Mouse (Mus musculus) intestine, postnatal 0 days (tissue): ENCODE results near the gene Alg12. TPM values are rescaled to one million over a fixed set of nuclear protein-coding genes. Genes with fewer than 3 reads are reported as not detected.
A peak's percentile ranks its signal among the peaks of the same experiment; 100 is the strongest.

Source experiments
- ATAC-seq: fragments of 200-750 bp; cut with Nextera tagmentation; 2 replicates; pipeline ENCODE4 v1.8.0; 2017; ENCODE audit warnings: mild to moderate bottlenecking, moderate TSS enrichment, moderate library complexity
- H3K27ac ChIP-seq: fragments of 300-500 bp; sonication (generic); 2 replicates; pipeline ENCODE4 v1.5.1; 2014; ENCODE audit warnings: mild to moderate bottlenecking, low read depth, low read length, moderate library complexity
- H3K27me3 ChIP-seq: fragments of 300-500 bp; sonication (generic); replicated peaks from 2 replicates; pipeline ENCODE4 v1.6.1; 2014; ENCODE audit warnings: low read length, mixed read lengths; ENCODE audit not compliant: control insufficient read depth, insufficient read depth
- H3K36me3 ChIP-seq: fragments of 300-500 bp; sonication (generic); 2 replicates; pipeline ENCODE4 v1.6.1; 2014; ENCODE audit warnings: mild to moderate bottlenecking, moderate library complexity; ENCODE audit not compliant: control insufficient read depth, insufficient read depth
- H3K4me1 ChIP-seq: fragments of 300-500 bp; sonication (generic); replicated peaks from 2 replicates; pipeline ENCODE4 v1.6.1; 2014; ENCODE audit warnings: antibody characterized with exemption, low read length, mixed read lengths; ENCODE audit not compliant: control insufficient read depth, insufficient read depth
- H3K4me2 ChIP-seq: fragments of 300-500 bp; sonication (generic); replicated peaks from 2 replicates; pipeline ENCODE4 v1.6.1; 2014; ENCODE audit warnings: low read depth, mild to moderate bottlenecking, moderate library complexity
- H3K4me3 ChIP-seq: fragments of 300-500 bp; sonication (generic); 2 replicates; pipeline ENCODE4 v1.5.1; 2014; ENCODE audit warnings: low read depth, low read length
- H3K9ac ChIP-seq: fragments of 300-500 bp; sonication (generic); 2 replicates; pipeline ENCODE4 v1.6.1; 2014; ENCODE audit warnings: mild to moderate bottlenecking, low read depth, low read length
- H3K9me3 ChIP-seq: fragments of 300-500 bp; sonication (generic); 2 replicates; pipeline ENCODE4 v1.6.1; 2016; ENCODE audit warnings: mixed run types; ENCODE audit not compliant: control insufficient read depth
- CTCF ChIP-seq: sonication (generic); IDR thresholded peaks from 2 replicates; pipeline ENCODE4 v1.5.1; 2016; ENCODE audit warnings: low read depth, mild to moderate bottlenecking, control low read depth, antibody characterized with exemption, moderate library complexity
- WGBS: fragments of 180-500 bp; shearing (Covaris S2); extraction: QIAGEN DNeasy Blood & Tissue Kit; methylation state at CpG from one replicate; pipeline ENCODE4 v1.1.7; 2014; 5-methylcytosine and 5-hydroxymethylcytosine counted together
- polyA plus RNA-seq: library from polyadenylated mRNA; unstranded; fragments of >200 nt; fragmentation: Nextera tagmentation; extraction: Ambion mirVana; gene quantifications from 2 replicates; pipeline ENCODE4 v1.2.1, GENCODE M21; 2015

Alg12 gene
- polyA plus RNA-seq = 7.3 and 8.4 TPM in 2 replicates

DNA sequence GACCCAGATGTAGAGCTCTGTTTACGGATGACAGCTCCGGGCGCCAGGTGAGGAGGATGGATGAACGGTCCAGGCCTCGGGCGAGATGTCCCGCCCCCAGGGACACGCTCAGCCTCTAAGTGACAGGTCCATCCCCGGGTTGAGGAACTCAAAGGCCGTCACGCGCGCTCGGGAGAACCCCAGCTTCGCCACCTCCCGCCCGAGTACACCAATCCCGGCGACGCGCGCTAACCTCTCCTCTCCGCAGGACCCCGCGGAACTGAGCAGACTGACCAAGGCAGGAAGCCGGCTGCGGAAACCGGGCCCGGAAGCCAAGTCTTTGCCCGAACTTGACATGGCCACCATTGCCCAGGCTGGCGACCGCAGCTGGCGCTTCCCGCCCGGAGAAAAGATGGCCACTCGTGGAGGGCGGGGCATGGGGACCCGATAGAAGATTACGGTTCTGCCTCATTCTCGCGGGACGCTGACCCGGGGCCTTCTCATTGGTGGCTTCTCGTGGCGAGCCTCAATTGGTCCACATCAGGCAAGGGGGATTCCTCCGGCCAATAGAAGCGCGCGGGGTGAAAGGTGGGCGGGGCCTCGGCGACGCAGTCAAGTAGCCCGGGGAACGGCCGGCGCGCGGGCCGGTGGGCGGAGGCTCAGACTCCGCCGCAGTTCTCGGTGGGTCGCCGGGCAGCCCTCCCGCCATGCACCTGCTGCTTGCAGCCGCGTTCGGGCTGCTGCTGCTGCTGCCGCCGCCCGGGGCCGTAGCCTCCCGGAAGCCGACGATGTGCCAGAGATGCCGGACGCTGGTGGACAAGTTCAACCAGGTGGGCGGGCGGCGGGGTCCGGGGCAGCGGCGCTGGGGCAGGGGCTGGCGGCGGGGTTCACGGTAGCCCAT lies at the start of gene Alg12, which contains the start of gene Creld2:
Gene Alg12 (minus strand): TSS at position 293 of the 880 bp plus-strand sequence.
Gene Creld2 (plus strand): TSS at position 621 of the 880 bp plus-strand sequence.
- ATAC-seq = peak; percentile 98
- Histone ChIP-seq H3K36me3 (peaks cover 38% of the 10 kb centered on the region), H3K4me2 (peak within 1 kb of the TSS; percentile 95), H3K27ac (peak within 1 kb of the TSS; percentile 83), H3K4me3 (peak within 1 kb of the TSS; percentile 88), H3K9ac (peak within 1 kb of the TSS; percentile 79), H3K9me3 (no peaks in the 10 kb centered on the region), H3K4me1 (peaks cover 2% of the 10 kb centered on the region; the same call in 1 of the 2 replicates), H3K27me3 (no peaks in the 10 kb centered on the region)
- WGBS = under 1% methylated on average over 87 of the region's 88 CpGs
- no peak for TF ChIP-seq CTCF

DNA sequence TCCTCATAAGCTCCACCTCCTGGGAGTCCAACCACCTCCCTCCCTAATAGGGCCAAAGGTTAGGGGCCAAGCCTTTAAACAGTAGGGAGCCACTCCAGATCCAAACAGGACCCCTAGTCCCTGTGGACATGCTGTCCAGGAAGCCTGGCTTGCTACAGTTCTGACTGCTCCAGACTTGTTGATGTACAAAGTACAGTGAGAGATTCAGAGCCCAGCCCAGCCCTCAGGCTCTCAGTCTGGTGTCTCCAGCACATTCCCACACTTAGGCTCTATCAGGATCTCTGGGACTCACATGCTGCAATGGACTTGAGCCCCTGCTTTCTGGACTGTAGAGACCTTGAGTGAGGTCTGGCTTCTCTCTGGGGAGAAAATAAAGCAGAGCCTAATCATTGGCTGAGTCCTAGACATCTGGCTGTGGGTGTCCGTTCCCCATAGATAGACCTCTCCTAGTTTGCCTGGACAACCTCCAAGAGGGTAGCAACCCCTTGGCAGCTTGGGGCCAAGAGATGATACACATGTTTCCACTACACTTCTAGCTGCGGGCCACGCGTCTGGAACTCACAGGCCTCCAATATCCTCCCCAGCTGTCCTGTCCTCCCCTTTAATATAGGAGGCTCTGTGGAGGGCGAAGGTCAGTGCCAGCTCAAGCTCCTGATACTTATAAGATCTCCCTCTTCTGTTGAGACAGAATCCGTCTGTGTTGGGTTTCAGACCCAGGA lies 49.1 kb upstream of the Alg12 start:
- Histone ChIP-seq H3K27me3 (no peaks in the 10 kb centered on the region), H3K9me3 (no peaks in the 10 kb centered on the region), H3K9ac (no peak overlapping the region), H3K4me1 (peaks cover 9% of the 10 kb centered on the region), H3K4me2 (peak overlapping the region; percentile 6; the same call in 1 of the 2 replicates), H3K36me3 (peaks cover 17% of the 10 kb centered on the region; the same call in 1 of the 2 replicates), H3K27ac (peak overlapping the region; percentile 90), H3K4me3 (no peak overlapping the region)
- WGBS = 54% methylated on average over 6 of the region's 6 CpGs
- peak; percentile 64 for ATAC-seq
- no peak for TF ChIP-seq CTCF

DNA sequence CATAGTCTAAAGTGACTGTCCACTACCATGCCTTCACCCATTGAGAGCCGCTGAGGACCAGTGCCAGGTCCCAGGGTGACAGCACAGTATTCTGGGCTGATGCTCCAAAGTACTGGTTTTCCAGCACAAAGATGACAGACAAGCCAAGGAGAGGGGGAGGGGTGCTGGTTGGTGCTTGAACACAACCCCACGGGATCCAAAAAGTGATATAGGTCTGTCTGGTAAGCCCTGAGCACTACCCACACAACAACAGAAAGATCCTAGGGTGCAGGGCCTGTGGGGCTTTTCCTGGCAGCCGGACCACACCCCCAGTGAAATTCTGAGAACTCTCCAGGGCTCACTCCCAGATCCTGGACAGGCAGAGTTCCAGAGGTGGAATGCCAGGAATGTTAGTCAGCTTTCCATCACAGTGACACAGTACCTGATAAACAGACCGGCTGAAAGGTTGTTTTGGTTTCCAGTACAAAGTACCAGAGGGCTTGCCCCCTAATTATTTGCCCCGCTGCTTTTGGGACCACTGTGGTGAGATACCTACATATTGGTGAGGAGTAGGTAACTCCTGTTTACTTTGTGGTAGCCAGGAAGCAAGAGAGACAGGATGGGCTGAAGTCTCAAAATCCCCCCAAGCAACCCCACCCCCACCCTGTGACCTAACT lies 48.4 kb upstream of the Alg12 start:
- TF ChIP-seq CTCF = no peak
- WGBS = 21% methylated on average over 5 of the region's 5 CpGs
- ATAC-seq = peak; percentile 22; the same call in 1 of the 2 replicates
- Histone ChIP-seq H3K9me3 (no peaks in the 10 kb centered on the region), H3K4me1 (peaks cover 9% of the 10 kb centered on the region), H3K4me3 (no peak overlapping the region), H3K36me3 (peaks cover 17% of the 10 kb centered on the region; the same call in 1 of the 2 replicates), H3K9ac (no peak overlapping the region), H3K4me2 (no peak overlapping the region), H3K27me3 (no peaks in the 10 kb centered on the region), H3K27ac (peak overlapping the region; percentile 90)

DNA sequence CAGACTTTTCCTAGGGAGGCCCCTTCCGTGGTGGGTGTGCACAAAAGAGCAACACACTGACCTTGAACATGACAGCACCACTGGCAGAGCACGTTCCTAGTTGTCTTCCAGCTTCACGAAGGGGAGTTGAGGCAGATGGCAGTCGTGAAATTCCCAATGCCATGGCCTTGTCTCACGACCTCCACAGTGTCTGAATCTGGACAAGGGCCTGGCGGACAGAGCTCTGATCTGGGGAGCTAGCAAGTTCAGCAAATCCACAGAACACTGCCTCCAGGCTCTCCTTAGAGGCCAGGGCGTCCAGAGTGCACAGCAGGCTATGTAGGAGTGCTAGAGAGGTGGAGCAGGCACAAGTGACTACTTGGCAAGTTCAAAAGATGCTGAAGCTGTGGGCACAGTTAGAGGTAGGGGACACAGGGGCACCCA lies 47.8 kb upstream of the Alg12 start:
- H3K36me3 ChIP-seq = peaks cover 17% of the 10 kb centered on the region; the same call in 1 of the 2 replicates
- H3K4me1 ChIP-seq = peaks cover 9% of the 10 kb centered on the region
- no peak overlapping the region for H3K9ac ChIP-seq
- no peak overlapping the region for H3K4me2 ChIP-seq
- H3K4me3 ChIP-seq = no peak overlapping the region
- ATAC-seq = no peak
- peak overlapping the region; percentile 90 for H3K27ac ChIP-seq
- H3K27me3 ChIP-seq = no peaks in the 10 kb centered on the region
- WGBS = 37% methylated on average over 7 of the region's 7 CpGs
- no peaks in the 10 kb centered on the region for H3K9me3 ChIP-seq
- no peak for TF ChIP-seq CTCF

GRCm38 (mm10) chr15:88865888-88866695 lies 47.0 kb upstream of the Alg12 start:
- Histone ChIP-seq H3K9ac (no peak overlapping the region), H3K9me3 (no peaks in the 10 kb centered on the region), H3K36me3 (peaks cover 17% of the 10 kb centered on the region; the same call in 1 of the 2 replicates), H3K4me3 (no peak overlapping the region), H3K4me1 (peaks cover 9% of the 10 kb centered on the region), H3K4me2 (no peak overlapping the region), H3K27me3 (no peaks in the 10 kb centered on the region), H3K27ac (0 out of 2 replicates have a peak overlapping the region, but pooled peaks have one; percentile 90)
- no peak for TF ChIP-seq CTCF
- 52% methylated on average over 4 of the region's 4 CpGs for WGBS
- ATAC-seq = no peak
